Mouse (Mus musculus) G1E (cell line): ENCODE measurements at regions not wholly inside any gene's neighbourhood (a gene's known extent, or its start where the extent isn't known, plus 50 kb on each side); places are given as distances from the start of the nearest gene placed in this dataset.

Source experiments
- CTCF ChIP-seq: IDR thresholded peaks from 2 replicates; pipeline ENCODE4 v1.5.1; 2012; ENCODE audit warnings: low read depth, low read length, inconsistent platforms, mixed read lengths
- TAL1 ChIP-seq: conservative IDR thresholded peaks from 2 replicates; pipeline ENCODE4 v1.6.1; 2012; ENCODE audit warnings: low read depth, low read length, inconsistent platforms, mixed read lengths

DNA sequence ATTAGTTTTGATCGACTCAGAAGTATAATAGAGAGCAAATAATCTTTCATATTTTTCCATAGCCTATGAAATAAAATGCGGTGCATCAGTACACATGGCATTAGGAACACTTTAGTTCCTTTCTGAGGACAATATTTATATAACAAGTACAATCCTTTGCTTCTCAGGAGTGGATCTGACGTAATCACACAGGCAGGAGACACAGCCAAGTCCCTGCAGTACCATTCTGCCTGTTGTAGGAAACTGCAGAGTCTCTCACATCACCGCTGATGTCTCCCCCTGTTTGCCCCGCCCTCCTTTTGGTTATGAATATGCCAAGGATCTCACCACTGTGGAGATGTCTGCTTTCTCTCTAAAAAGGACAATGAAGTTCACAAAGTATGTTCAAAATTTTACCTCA lies 131.8 kb upstream of the Spats2l start:
- TF ChIP-seq TAL1, result no peak
- TF ChIP-seq CTCF, result no peak
